Mouse (Mus musculus) adrenal gland, postnatal 4 days (tissue): ENCODE measurements at regions not wholly inside any gene's neighbourhood (a gene's known extent, or its start where the extent isn't known, plus 50 kb on each side); places are given as distances from the start of the nearest gene placed in this dataset.

Source experiments
- DNase-seq, 2 experiments: peaks; one replicate each; pipeline ENCODE4 v3.0.0; 2021 to 2022; ENCODE audit warnings: low spot score in 2 of 2, mixed read lengths in 2 of 2

DNA sequence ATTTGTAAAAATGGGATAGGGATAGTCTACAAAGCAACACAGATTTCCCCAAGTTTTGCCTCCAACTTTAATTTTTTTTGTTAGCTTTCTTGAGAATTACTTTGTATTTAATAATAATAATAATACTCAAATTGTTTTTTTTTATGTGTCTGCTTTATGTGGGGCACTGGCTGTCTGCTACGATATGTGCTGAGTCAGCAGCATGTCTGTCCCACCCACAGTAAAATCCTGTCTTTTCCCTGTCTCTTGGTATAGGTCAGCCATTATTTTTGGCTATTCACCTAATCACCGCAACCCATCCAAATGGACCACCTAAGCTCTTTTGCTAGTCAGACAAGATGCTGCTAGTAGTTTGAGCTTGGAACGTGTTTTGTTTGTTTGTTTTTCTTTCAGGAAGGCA is 473.0 kb downstream of the Hs3st4 start:
- DNase-seq = no peak

DNA sequence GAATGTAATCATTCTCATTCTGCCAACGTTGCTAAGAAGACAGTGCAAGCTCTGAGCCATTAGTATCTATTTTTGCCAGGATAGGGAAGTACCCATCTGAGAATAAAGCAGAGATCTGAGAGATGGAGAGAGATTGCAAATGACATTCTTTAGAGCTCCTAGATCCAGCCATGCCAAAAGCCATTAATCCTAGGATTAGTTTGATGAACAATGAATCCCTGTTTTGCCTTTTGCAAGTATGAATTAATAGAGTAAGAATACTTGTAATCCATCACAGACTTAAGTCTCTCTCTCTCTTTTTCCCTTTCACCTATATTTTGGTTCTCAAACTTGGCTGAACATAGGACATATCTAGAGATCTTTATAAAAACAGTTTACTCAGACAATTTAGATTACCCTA is 504.7 kb downstream of the Hs3st4 start:
- DNase-seq = no peak

DNA sequence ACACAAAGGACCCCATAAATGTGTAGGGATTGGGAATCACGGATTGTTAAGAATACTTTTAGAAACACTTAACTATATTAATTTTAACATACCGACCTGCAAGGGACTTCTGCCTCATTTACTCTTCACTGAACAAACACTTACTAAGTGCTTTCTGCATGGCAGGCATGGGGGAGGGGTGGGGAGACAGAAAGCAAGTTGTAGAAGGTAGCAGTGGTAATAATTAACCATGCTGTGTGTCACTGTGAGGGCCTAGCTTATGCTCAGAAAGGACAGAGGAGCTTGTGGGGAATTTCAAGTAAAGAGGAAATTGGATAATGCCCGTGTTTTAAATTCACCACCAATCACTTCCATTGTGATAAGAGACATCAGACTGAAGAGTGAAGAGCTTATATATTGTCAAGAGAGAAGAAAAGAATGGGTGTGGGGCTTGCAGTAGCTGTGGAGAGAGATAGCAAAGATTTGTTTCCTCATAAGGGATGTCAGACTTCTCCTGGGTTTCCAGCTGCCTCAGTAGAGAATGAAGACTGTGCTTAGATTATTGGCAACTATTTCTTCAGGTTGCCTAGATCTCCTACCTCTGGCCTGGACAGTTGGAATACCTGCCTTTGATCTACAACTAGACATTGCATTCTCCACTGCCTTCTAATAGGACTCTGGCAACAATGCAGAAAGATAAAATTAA is 508.6 kb downstream of the Hs3st4 start:
- DNase-seq = no peak

DNA sequence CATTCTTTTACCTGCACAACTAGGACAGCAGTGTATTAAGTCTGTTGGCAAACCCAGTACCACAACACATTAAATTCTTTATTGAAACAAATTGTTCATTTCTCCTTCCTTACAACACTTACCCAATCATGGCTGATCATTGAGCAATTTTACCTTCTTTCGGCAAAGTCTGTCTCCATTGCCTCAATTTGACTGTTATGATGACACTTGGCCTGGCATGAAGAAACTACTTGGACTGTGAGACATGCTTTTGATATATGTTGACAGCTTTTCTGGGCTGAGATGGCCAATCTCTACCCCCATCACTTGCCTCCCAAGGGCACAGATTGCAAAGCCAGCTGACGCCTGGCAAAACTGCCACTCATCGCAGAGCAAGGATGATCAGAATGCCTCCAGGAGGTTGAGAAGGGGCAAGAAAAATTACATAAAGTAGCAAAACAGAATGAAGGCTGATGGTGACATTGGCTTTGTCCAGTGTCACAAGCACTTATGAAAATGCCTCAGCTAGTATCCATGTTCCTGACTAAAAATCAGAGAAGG is 509.3 kb downstream of the Hs3st4 start:
- DNase-seq = no peak

DNA sequence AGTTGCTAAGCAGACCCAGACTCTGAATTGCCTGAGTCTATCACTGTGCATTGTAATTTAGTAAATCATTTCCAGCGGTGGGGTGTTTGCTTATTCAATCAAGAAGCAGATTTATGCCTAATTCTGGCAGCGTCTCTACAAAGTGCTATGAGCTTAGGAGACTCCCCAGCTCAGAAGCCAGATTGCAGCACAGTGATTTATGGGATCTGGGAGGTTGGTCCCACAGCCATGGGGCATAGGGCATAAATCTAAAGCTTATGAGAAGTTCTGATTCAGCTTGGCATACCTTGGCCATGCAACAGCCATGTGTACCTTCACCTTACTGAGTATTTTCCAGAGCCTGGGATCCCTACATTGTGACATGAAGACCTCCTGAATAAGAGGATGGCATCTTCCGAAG is 518.0 kb downstream of the Hs3st4 start:
- DNase-seq = no peak

DNA sequence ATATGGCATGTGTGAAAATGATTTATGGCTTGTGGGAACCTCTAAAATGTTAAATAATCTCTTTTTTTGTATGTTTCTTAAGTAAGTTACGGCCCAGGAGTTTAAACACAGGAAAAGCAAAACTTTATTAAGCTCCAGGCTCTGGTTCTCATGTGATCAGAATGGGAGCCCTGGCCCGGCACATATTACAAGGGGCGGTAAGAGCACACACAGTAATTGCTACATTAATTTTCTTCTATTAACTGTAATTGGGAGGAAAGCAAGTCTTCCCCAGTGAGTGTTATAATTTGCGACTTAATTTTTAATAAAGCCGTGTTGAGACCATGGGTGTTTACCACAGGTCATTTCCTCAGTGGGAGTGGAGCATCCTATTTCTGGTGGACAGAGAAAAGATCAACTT is 520.1 kb downstream of the Hs3st4 start:
- no peak for DNase-seq

DNA sequence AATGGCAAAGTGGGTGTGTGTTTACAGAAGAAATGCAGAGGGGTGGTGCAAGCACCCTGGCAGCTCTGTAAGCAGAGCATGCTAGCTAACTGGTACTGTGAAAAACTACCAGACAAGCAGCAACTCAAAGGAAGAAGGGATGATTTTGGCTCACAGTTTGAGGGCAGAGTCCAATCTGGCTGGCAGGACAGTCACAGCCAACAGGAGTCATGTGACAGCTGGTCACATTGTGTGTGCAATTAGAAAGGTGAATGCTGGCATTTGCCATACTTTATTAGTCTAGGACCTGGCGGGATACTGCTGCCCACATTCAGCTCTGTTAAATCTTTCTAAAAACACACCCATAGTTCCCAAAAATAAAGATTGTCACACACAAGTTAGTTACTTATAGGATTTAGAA is 566.4 kb downstream of the Hs3st4 start:
- no peak for DNase-seq

DNA sequence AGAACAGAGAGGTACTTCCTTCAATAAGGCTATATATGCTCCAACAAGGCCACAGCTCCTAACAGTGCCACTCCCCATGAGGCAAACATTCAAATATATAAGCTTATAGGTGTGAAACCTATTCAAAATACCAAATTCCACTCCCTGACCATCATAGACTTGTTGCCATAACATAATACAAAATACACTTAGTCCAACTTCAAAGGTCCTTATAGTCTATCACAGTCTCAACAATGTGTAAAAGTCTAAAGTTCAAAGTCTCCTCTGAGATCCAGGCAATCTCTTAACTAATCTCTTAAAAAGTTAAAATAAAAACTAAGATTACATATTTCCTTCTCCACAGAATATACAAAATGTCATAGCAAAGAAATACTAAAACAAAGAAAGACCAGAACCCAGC is 574.5 kb downstream of the Hs3st4 start:
- no peak for DNase-seq

DNA sequence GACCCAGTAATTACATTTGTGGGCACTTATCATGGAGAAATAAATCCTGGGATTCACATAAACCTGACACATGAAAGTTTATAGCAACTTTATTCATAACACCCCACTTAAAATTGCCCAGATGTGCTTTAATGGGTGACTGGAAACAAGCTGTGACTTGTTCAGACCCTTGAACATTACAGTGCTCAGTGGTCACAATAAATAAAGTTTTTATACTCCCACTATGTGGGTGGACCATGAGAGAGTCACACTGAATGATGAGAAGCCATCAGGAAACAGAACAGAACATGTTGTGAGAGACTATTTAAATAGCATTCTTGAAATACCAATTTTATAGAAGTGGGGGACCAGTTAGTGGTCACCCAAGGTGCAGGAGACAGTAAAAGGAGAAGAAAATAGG is 588.1 kb downstream of the Hs3st4 start:
- no peak for DNase-seq

DNA sequence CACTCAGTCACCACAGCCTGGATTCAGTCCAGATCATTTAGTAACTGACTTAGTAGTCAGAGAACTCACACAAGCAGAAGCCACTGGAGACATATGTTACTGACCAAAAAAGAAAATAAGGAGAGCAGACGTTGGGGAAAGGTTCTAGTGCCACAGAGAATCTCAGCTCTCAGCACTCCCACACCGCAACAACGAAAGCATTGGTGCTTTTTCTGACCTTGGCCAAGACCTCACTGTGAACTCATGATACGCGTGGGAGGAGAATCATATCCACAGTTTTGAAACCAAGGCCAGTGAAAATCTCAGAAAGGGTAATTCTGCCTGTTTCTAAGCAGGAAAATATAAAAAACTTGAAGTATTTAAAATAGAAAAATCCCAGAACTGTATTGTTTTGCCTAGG is 591.0 kb downstream of the Hs3st4 start:
- DNase-seq = no peak

DNA sequence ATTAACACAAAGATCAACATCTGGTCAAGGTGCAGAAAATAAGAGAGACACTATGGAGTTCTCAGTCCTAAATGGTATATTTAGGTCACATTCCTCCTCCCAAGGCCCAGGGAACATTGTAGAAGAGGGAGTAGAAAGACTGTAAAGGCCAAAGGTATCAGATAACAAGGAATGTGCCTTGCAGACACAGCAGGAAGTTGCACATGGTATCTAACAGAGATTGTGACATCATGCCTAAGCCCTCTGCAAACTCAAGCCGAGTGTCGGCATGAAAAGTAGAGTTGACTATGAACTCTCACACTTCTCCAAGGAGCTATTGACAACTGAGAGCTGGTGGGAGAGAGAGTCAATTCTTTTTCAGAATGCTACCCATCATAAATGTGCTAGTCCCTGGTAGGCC is 598.7 kb downstream of the Hs3st4 start:
- no peak for DNase-seq

DNA sequence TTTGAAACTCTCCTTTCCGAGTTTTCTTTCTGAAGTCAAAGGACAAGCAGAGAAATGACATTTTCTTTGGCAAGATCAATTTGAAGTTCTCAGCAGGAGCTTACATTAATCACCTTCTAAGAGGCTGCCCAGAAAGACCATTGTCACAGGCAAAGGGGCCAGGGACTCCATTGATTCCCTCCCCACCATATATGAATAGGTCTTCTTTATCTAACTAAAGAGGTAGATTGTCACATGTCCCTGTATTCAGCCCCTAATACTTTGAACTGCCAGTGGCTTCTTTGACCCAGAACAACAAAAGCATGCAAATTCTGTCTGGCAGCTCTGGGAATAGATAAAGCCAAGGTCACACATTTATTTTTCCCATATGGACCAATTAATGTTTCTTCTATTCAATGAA is 602.6 kb downstream of the Hs3st4 start:
- no peak for DNase-seq

DNA sequence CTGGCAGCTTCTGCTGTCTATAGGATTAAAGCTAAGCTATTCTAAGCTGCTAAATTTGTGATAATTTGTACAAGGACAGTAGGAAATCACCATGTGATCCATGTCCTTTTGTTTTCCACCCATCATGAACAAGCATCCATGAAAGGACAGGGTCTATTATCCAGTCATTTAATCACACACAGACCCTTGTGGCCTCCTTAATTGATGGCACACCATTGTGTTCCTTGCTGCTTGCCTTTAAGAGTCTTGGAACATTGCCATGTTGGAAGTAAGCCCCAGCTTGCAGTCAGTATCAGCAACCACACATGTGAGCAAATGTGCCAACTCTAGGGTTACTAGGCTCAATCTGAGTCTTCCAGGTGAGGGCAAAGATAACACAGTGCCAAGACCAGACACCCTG is 608.7 kb downstream of the Hs3st4 start:
- no peak for DNase-seq

DNA sequence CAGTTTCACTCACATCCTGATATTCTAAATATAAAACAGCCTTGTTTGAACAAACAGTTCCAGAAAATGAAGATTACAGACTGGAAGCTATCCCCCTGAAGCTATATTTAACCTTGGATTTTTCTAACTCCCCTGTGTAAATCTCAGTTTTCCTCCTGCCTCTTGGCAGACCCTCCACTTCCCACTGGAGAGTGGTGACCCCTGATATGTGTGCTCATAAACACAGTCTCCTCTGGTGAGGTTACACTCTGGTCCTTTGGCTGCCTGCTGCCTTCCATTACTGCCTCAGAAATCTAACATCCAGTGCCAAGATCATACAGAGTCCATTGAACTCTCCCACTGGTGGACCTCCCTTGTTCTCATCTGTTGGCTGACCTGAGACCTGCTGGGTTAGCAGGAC is 610.8 kb downstream of the Hs3st4 start:
- no peak for DNase-seq

DNA sequence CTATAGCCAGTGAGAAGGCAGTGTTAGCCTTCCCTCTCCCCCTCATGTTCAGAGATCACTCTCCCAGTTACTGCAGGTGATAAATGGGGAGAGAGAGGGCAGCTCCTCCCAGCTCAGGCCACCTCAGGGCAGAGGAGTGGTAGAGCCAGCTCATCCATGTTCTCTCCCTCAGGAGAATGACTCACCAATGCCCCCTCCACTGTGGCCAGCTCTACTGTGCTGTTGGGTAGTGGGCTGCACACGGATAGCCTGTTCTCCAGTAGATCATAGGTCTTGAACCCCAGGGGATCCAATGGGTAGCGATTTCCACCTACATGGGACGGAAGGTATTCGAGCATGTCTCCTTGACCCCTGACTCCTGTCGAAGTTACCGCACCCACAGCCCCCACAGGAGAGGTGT is 618.1 kb downstream of the Hs3st4 start:
- DNase-seq = no peak

DNA sequence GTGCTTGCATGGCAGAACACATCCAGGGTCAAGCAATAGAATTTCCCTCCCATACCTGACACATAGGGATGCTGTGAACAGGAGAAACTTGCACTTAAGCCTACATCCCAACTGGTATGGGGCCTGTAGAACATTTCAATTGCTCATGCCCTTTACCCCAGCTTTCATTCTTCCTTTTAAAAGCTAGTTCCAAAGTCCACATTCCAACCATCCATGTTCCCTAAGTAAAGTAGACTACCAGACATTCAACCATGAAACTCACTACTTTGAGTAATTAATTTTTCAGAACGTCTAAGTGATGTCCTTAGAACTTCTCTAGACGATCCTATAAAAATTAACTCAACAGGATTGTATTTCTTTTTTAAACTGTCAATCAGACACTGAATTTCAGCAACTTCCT is 621.9 kb downstream of the Hs3st4 start:
- no peak for DNase-seq

DNA sequence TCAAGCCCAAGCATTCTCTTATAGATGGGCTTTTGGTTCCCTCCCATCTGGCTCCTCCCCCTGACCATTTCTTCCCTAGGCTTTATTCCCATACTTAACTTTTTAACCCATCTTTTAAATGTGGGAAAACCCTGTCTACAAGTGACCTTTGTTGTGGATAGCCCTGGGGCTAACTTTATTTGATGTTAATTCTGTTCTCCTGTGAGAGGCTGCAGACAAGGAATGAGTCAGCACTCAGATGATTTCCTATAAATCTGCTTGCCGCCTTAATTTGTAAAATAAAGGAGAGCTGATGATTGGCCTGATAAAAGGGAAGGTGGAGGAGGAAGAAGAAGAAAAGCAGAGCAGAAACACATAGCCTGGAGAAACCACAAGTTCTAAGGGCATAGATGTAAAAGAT is 623.3 kb downstream of the Hs3st4 start:
- no peak for DNase-seq

DNA sequence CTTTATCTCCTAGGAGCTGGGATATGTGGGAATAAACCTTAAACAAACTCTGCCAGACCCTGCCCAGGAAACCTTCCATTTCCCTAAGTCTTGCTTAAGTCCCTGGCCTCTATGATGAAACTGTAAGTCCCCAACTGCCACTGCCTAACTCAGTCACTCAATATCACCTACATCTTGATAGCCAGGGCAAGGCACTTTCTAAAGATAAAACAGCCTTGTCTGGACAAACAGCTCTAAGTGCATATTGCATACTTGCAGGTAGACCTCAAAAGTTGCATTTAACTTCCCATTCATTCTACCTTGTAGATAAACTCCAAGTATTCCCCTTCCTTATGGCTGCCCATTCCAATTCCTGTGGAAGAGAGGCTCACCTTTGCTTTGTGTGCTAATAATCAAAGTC is 624.4 kb downstream of the Hs3st4 start:
- no peak for DNase-seq

DNA sequence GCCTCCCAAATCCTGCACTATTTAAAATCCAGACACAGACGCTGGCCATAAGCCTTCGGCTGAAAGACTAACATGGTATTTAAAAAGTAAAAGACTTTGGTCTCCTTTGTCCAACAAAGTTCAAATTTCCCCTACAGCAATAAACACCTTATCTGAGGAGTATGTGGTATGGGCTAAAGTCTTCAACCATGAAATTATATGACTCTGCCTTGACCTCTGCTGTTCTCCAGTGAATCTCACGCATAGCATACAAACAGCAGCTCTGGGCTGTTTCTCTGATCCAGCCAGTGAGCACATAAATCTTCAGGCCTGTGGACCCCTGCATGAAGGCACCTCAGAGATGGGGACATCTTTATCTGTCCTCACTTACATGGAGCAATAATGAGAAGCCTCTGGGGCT is 627.8 kb downstream of the Hs3st4 start:
- DNase-seq = no peak

DNA sequence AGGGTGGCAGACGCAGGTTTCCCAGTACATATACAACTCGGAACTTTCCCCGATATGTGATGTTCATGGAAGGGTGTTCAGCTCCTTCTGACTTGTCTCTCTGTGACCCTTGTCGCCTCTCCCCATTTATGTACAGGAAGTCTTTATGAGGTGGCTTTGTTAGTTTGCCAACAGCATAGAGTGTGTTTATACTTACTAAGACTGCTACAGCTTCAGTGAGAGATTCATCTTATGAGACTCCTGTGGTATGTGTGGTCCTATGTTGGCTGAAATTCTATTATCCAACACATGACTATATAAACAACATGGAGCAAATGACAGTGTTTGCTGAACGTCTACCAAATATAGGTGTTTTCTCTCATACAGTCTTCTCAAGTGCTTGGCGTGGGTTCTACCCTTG is 664.5 kb downstream of the Hs3st4 start:
- DNase-seq = no peak

DNA sequence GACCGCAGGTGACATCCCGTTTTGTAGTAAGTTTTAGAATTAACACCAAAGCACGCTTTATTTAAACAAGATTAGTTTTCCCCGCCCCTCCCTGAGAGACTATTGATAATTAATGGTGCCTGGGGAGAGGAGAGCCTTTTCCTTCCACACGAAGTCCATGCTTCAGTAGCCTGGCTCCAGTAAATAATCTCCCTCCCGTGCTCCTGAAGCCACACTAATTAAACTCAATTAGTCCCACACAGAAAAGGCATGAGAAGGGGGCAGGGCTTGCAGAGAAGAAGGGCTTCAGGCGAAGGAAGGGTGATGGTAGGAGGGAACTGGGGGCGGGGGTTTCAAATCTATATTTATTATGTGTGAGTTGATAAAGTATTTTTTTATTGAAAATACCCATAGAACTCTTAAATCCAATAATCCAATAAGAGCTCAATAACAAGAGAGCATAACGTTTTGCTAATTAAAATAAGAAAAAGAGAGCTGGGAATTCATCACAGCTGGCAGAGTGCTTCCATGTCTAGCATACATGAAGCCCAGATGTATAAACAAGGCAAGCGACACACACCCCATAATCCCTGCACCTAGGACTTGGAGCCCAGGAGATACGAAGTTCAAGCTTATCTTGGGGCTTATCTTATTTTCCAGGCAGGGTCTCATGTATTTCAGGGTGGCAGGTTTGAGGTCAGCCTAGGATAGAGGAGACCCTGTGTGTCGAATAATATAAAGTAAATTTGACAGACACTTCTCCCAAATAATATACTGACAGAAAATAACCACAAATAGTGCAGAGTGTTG is 684.7 kb downstream of the Hs3st4 start:
- DNase-seq = no peak

DNA sequence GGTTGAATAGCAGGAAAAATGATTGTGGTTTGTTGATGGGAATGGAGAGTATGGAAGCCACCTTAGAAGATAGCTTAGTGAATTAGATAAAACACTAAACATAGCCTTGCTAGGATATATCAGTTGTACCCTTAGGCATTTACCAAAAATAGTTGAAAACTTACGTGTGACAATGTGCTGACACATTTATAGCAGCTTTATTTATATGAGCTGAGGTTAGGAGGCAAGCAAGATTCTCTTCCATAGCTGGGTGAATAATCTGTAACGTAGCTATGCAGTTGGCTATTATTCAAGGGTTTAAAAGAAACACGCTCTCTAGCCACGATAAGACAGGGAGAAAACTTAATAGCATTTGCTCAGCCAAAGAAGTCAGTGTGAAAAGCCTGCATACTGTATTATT is 685.4 kb downstream of the Hs3st4 start:
- DNase-seq = no peak

DNA sequence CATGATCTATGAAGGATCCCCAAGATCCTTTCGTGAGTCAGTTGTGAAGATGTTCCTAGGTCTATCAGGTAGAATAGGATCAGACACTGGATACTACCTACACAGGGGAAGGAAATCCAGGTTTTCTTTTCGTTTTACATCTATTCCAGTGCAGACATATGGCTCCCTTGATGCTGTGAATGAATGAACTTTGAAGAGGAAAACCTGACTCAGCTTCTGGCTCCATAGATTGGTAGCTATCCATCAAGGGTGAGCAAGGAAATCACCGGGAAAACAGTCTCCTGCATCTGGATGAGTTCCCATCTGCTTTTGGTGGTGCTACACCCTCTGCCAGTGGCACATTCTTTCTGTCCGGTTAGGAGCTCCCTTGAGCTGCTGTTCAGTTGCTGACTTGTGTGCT is 687.8 kb downstream of the Hs3st4 start:
- DNase-seq = no peak
